Mouse (Mus musculus): ENCODE measurements around the gene Iah1. TPM values are rescaled to one million over a fixed set of nuclear protein-coding genes. Genes with fewer than 3 reads are reported as not detected.

Gene Iah1
- total RNA-seq (2015; ENCODE audit: low replicate concordance), result 11.1 and 15.9 TPM in 2 replicates
- total RNA-seq (2017; ENCODE audit: low replicate concordance), result 5.4 and 7.3 TPM in 2 replicates

GRCm38 (mm10) chr12:21315923-21316868 lies at the start of gene Iah1:
Gene Iah1 (plus strand): TSS chr12:21316389.
- ATAC-seq (replicated peaks; ENCODE audit: low FRiP score, poor library complexity, severe bottlenecking), result peak; percentile 96

GRCm38 (mm10) chr12:21266784-21267098 lies 49.4 kb upstream of the Iah1 start:
- ATAC-seq (replicated peaks; ENCODE audit: low FRiP score, poor library complexity, severe bottlenecking), result no peak

- ATAC-seq (replicated peaks; ENCODE audit: low FRiP score, poor library complexity, severe bottlenecking), result no peak
Observed at GRCm38 (mm10) chr12:21268083-21268616, 48.0 kb upstream of the Iah1 start.

GRCm38 (mm10) chr12:21274446-21274845 lies 41.7 kb upstream of the Iah1 start:
- ATAC-seq (replicated peaks; ENCODE audit: low FRiP score, poor library complexity, severe bottlenecking), result no peak

- no peak for ATAC-seq (replicated peaks; ENCODE audit: low FRiP score, poor library complexity, severe bottlenecking)
Observed at GRCm38 (mm10) chr12:21277352-21277864, 38.8 kb upstream of the Iah1 start.

- ATAC-seq (replicated peaks; ENCODE audit: low FRiP score, poor library complexity, severe bottlenecking), result no peak
Observed at GRCm38 (mm10) chr12:21284761-21285441, 31.3 kb upstream of the Iah1 start, which contains the start of gene Cpsf3. Gene Cpsf3 (plus strand): TSS chr12:21285391.

GRCm38 (mm10) chr12:21285508-21286242 lies 30.5 kb upstream of the Iah1 start:
- peak; percentile 64 for ATAC-seq (replicated peaks; ENCODE audit: low FRiP score, poor library complexity, severe bottlenecking)

- ATAC-seq (replicated peaks; ENCODE audit: low FRiP score, poor library complexity, severe bottlenecking), result peak; percentile 98
Observed at GRCm38 (mm10) chr12:21286243-21286622, 30.0 kb upstream of the Iah1 start, which contains the start of gene Itgb1bp1. Gene Itgb1bp1 (minus strand): TSS chr12:21286284.

GRCm38 (mm10) chr12:21286712-21287650 lies 29.2 kb upstream of the Iah1 start:
- ATAC-seq (replicated peaks; ENCODE audit: low FRiP score, poor library complexity, severe bottlenecking), result 0 out of 2 replicates have a peak, but pooled peaks have one; percentile 42

- no peak for ATAC-seq (replicated peaks; ENCODE audit: low FRiP score, poor library complexity, severe bottlenecking)
Observed at GRCm38 (mm10) chr12:21288716-21289395, 27.3 kb upstream of the Iah1 start.

GRCm38 (mm10) chr12:21289651-21290050 lies 26.5 kb upstream of the Iah1 start:
- ATAC-seq (replicated peaks; ENCODE audit: low FRiP score, poor library complexity, severe bottlenecking), result no peak

GRCm38 (mm10) chr12:21298856-21299255 lies 17.3 kb upstream of the Iah1 start:
- ATAC-seq (replicated peaks; ENCODE audit: low FRiP score, poor library complexity, severe bottlenecking), result no peak

GRCm38 (mm10) chr12:21301324-21301723 lies 14.9 kb upstream of the Iah1 start:
- no peak for ATAC-seq (replicated peaks; ENCODE audit: low FRiP score, poor library complexity, severe bottlenecking)

- ATAC-seq (replicated peaks; ENCODE audit: low FRiP score, poor library complexity, severe bottlenecking), result no peak
Observed at GRCm38 (mm10) chr12:21301932-21302331, 14.3 kb upstream of the Iah1 start.

- no peak for ATAC-seq (replicated peaks; ENCODE audit: low FRiP score, poor library complexity, severe bottlenecking)
Observed at GRCm38 (mm10) chr12:21302361-21302783, 13.8 kb upstream of the Iah1 start.

- no peak for ATAC-seq (replicated peaks; ENCODE audit: low FRiP score, poor library complexity, severe bottlenecking)
Observed at GRCm38 (mm10) chr12:21305741-21306140, 10.4 kb upstream of the Iah1 start.

GRCm38 (mm10) chr12:21306721-21307120 lies 9.5 kb upstream of the Iah1 start:
- ATAC-seq (replicated peaks; ENCODE audit: low FRiP score, poor library complexity, severe bottlenecking), result no peak

GRCm38 (mm10) chr12:21312201-21312600 lies 4.0 kb upstream of the Iah1 start:
- ATAC-seq (replicated peaks; ENCODE audit: low FRiP score, poor library complexity, severe bottlenecking), result no peak

Measured in erythroblast, adult 5-6 weeks (primary cell).